In the genomic region with DNA sequence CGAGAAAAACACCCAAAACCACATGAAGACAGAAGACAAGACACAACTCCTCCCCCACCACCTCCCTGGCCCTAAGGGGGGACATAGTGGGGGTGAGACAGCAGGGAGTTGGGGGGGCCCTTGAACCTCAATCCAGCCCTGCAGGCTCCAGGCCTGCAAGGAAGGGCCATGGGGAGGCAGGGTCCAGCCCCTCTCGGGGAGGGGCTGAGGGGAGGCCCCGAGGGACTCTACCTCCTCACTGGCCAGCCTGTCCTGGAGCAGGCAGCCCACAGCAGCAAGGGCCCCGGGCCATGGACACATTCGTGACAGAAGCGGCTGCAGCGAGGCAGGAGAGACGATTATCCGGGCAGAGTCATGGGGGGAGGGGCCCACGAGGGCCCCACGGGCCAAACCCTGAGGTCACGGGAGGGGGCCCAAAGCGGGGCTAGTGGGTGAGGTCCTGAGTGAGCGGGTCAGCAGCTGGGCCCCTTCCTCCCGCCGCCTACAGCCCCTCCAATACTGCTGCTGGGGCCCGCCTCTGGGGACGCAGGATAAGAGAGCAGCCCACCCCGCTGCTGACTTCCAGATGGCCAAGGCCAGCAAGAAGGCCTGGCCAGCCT, we compare ENCODE assay signal across 22 mouse cellular contexts. TPM values are rescaled to one million over a fixed set of nuclear protein-coding genes. Genes with fewer than 3 reads are reported as not detected.
DNase-seq lines count a peak whose midpoint lies in the region; ATAC-seq lines count a peak whose summit lies in the region.
"Had no signal": no experiment of that assay in that cellular context is flagged by ENCODE, and none has a peak within 500 bp of the region (broad histone marks: within the 10 kb centered on the region; RNA-seq: fewer than 3 reads in every experiment).

No protein-coding gene starts in this region.

- H3K36me3 ChIP-seq in heart, embryonic 10.5 days = peaks cover 55% of the 10 kb centered on the region
- H3K36me3 ChIP-seq in midbrain, embryonic 10.5 days = peaks cover 60% of the 10 kb centered on the region
- peaks cover 55% of the 10 kb centered on the region for H3K36me3 ChIP-seq in midbrain, embryonic 13.5 days

- H3K27ac ChIP-seq in heart, embryonic 10.5 days = peak overlapping the region; percentile 31; the same call in 1 of the 2 replicates
- H3K27ac ChIP-seq in midbrain, embryonic 10.5 days (replicated peaks) = peak overlapping the region; percentile 58; the same call in 1 of the 2 replicates
- H3K27ac ChIP-seq in midbrain, embryonic 13.5 days = no peak overlapping the region
- H3K27ac ChIP-seq: heart, embryonic 13.5 days; hindbrain, postnatal 0 days; midbrain, embryonic 15.5 days had no signal

- peaks cover 60% of the 10 kb centered on the region for H3K4me1 ChIP-seq in heart, embryonic 10.5 days
- peaks cover 52% of the 10 kb centered on the region for H3K4me1 ChIP-seq in midbrain, embryonic 10.5 days
- peaks cover 33% of the 10 kb centered on the region for H3K4me1 ChIP-seq in midbrain, embryonic 13.5 days (replicated peaks)

- no peak overlapping the region for H3K4me2 ChIP-seq in midbrain, embryonic 13.5 days (replicated peaks)
- H3K4me2 ChIP-seq: heart, embryonic 13.5 days; midbrain, embryonic 15.5 days had no signal

- H3K9ac ChIP-seq in midbrain, embryonic 13.5 days (replicated peaks) = no peak overlapping the region
- H3K9ac ChIP-seq: heart, embryonic 13.5 days; midbrain, embryonic 15.5 days had no signal

- no peaks in the 10 kb centered on the region for H3K9me3 ChIP-seq in heart, embryonic 10.5 days
- no peaks in the 10 kb centered on the region for H3K9me3 ChIP-seq in midbrain, embryonic 10.5 days (replicated peaks)
- H3K9me3 ChIP-seq in midbrain, embryonic 13.5 days = no peaks in the 10 kb centered on the region
- H3K9me3 ChIP-seq: heart, embryonic 13.5 days; midbrain, embryonic 15.5 days had no signal

- DNase-seq in cerebellum, postnatal 10 days = peak; percentile 27 to 38
- no peak for DNase-seq in heart, embryonic 10.5 days (ENCODE audit: low spot score)
- no peak for DNase-seq in heart, adult 8-10 months (ENCODE audit: low spot score)
- DNase-seq in midbrain, embryonic 10.5 days (ENCODE audit: low spot score) = no peak
- no peak for DNase-seq in urinary bladder, postnatal 36 days (ENCODE audit: low spot score in 2 of 2)
- DNase-seq: adrenal gland, postnatal 10 days; B cell, adult 2 months; cerebellum, adult 11 months; gastrocnemius, postnatal 14 days; heart, postnatal 36 days; layer of hippocampus, postnatal 36 days; liver; lung, adult 18-20 months; lung, postnatal 14 days; thymus, postnatal 4 days had no signal

- H3K4me3 ChIP-seq in heart, embryonic 10.5 days = peak overlapping the region; percentile 25; the same call in 1 of the 2 replicates
- H3K4me3 ChIP-seq in midbrain, embryonic 10.5 days = peak overlapping the region; percentile 12; the same call in 1 of the 2 replicates
- H3K4me3 ChIP-seq in midbrain, embryonic 13.5 days (replicated peaks) = no peak overlapping the region
- H3K4me3 ChIP-seq: heart, embryonic 13.5 days; midbrain, embryonic 15.5 days; myocyte had no signal

- no peak for ATAC-seq in cerebellum, adult (ENCODE audit: insufficient number of reproducible peaks, low FRiP score, low TSS enrichment)
- ATAC-seq in midbrain, embryonic 13.5 days = no peak
- ATAC-seq: hindbrain, postnatal 0 days; intestine, postnatal 0 days; midbrain, embryonic 15.5 days had no signal

- 64% methylated on average over 19 of the region's 19 CpGs for WGBS in heart, embryonic 10.5 days
- 80% methylated on average over 19 of the region's 19 CpGs for WGBS in midbrain, embryonic 10.5 days
- WGBS in midbrain, embryonic 13.5 days = 80% methylated on average over 19 of the region's 19 CpGs

- H3K27me3 ChIP-seq in heart, embryonic 10.5 days (ENCODE audit: insufficient read depth, poor library complexity, severe bottlenecking) = no peaks in the 10 kb centered on the region
- H3K27me3 ChIP-seq in midbrain, embryonic 10.5 days (ENCODE audit: low read depth, poor library complexity, severe bottlenecking) = no peaks in the 10 kb centered on the region; the same call in 1 of the 2 replicates
- peaks cover 5% of the 10 kb centered on the region; the same call in 1 of the 2 replicates for H3K27me3 ChIP-seq in midbrain, embryonic 13.5 days
- H3K27me3 ChIP-seq: heart, embryonic 13.5 days; midbrain, embryonic 15.5 days had no signal

RNA-seq across cellular contexts. Expression of gene Lypla2, which starts 4.1 kb away (rescaled TPM):
- 105 and 134 TPM in 2 replicates for polyA plus RNA-seq in heart, embryonic 10.5 days (2016; fragmentation: Nextera tagmentation; extraction: Ambion mirVana)
- total RNA-seq in heart, adult 8-10 months (2022) = 10 to 100 TPM; 32.5 to 38.4 (median 35.9) TPM
- polyA plus RNA-seq in midbrain, embryonic 10.5 days (2016; fragmentation: Nextera tagmentation; extraction: Ambion mirVana) = 214 and 220 TPM in 2 replicates
- 190 and 210 TPM in 2 replicates for polyA plus RNA-seq in midbrain, embryonic 13.5 days (2015; fragmentation: Nextera tagmentation; extraction: Ambion mirVana)

RNA-seq across cellular contexts. Expression of gene Gale, which starts 4.8 kb away (rescaled TPM):
- 46.0 and 48.0 TPM in 2 replicates for polyA plus RNA-seq in heart, embryonic 10.5 days (2016; fragmentation: Nextera tagmentation; extraction: Ambion mirVana)
- 1 to 10 TPM; 1.2 to 3.2 (median 1.6) TPM for total RNA-seq in heart, adult 8-10 months (2022)
- polyA plus RNA-seq in midbrain, embryonic 10.5 days (2016; fragmentation: Nextera tagmentation; extraction: Ambion mirVana) = 47.2 and 47.6 TPM in 2 replicates
- 39.0 and 40.1 TPM in 2 replicates for polyA plus RNA-seq in midbrain, embryonic 13.5 days (2015; fragmentation: Nextera tagmentation; extraction: Ambion mirVana)

RNA-seq across cellular contexts. Expression of gene Pithd1, which starts 18.7 kb away (rescaled TPM):
- 50.8 and 67.8 TPM in 2 replicates for polyA plus RNA-seq in heart, embryonic 10.5 days (2016; fragmentation: Nextera tagmentation; extraction: Ambion mirVana)
- 10 to 100 TPM; 20.8 to 23.4 (median 21.6) TPM for total RNA-seq in heart, adult 8-10 months (2022)
- polyA plus RNA-seq in midbrain, embryonic 10.5 days (2016; fragmentation: Nextera tagmentation; extraction: Ambion mirVana) = 66.3 and 69.6 TPM in 2 replicates
- polyA plus RNA-seq in midbrain, embryonic 13.5 days (2015; fragmentation: Nextera tagmentation; extraction: Ambion mirVana) = 55.0 and 57.3 TPM in 2 replicates

RNA-seq across cellular contexts. Expression of gene Hmgcl, which starts 22.1 kb away (rescaled TPM):
- polyA plus RNA-seq in heart, embryonic 10.5 days (2016; fragmentation: Nextera tagmentation; extraction: Ambion mirVana) = 67.5 and 77.1 TPM in 2 replicates
- 10 to 100 TPM; 83.3 to 91.3 (median 85.0) TPM for total RNA-seq in heart, adult 8-10 months (2022)
- polyA plus RNA-seq in midbrain, embryonic 10.5 days (2016; fragmentation: Nextera tagmentation; extraction: Ambion mirVana) = 64.5 and 70.1 TPM in 2 replicates
- polyA plus RNA-seq in midbrain, embryonic 13.5 days (2015; fragmentation: Nextera tagmentation; extraction: Ambion mirVana) = 50.3 and 51.0 TPM in 2 replicates

RNA-seq across cellular contexts. Expression of gene Fuca1, which starts 47.8 kb away (rescaled TPM):
- polyA plus RNA-seq in heart, embryonic 10.5 days (2016; fragmentation: Nextera tagmentation; extraction: Ambion mirVana) = 44.2 and 51.2 TPM in 2 replicates
- 10 to 100 TPM; 29.8 to 40.8 (median 34.6) TPM for total RNA-seq in heart, adult 8-10 months (2022)
- polyA plus RNA-seq in midbrain, embryonic 10.5 days (2016; fragmentation: Nextera tagmentation; extraction: Ambion mirVana) = 54.0 and 63.7 TPM in 2 replicates
- polyA plus RNA-seq in midbrain, embryonic 13.5 days (2015; fragmentation: Nextera tagmentation; extraction: Ambion mirVana) = 49.5 and 52.9 TPM in 2 replicates

Comparison
In these comparisons a context has a peak if more than half of its experiments do, and no peak if none do; other contexts are left out.
1. DNase-seq: peak in cerebellum, postnatal 10 days (2 of 2); none in heart, embryonic 10.5 days (single experiment), heart, adult 8-10 months (single experiment), midbrain, embryonic 10.5 days (single experiment) and urinary bladder, postnatal 36 days (0 of 2).